Mouse (Mus musculus): ENCODE measurements around the gene Krtap24-1.

The Krtap24-1 gene

DNA sequence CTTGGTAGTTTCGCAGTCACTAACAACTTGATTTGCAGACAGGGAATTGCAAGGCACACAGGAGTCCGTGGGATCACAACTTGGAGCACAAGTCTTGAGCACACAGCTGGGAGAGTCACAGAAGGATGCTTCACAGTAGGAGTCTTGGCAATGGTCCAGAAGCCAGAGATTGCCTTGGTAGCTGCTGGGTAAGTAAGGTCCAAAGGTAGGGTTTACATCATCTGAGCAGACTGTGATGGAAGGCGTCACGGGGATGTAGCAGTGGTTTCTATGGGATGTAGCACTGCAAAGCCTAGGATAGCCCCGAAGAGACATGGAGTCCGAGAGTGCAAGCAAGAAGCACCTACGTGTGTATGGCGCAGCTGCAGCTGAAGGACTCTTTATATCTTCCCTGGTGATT is at the start of gene Krtap24-1:
Gene Krtap24-1, minus strand, starts transcription at position 358 of the 400 bp plus-strand sequence.
- in situ Hi-C loops (cut with MboI) = no loop called here

DNA sequence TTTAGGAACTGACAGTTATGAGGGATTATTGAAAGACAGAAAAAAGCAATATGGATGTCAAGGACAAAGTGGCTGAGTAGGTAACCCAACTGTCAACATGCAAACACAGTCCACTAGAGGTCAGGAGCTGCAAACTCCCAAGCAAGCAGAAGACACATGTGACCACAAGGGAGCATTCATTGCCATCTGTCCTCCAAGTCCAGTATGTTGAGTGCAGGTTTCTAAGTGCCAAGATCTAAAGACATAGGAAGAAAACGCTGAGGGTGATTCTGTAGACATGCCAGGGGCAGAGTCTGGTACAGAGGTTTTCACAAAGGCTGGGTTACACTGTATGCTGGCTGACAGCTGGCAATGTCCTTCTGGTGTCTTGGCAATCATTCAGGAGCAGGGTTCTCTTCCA is 45.3 kb upstream of the Krtap24-1 start:
- in situ Hi-C loops (cut with MboI) = no loop called here

GRCm38 (mm10) chr16:88651952-88652351 is 39.9 kb upstream of the Krtap24-1 start:
- in situ Hi-C loops (cut with MboI) = no loop called here

DNA sequence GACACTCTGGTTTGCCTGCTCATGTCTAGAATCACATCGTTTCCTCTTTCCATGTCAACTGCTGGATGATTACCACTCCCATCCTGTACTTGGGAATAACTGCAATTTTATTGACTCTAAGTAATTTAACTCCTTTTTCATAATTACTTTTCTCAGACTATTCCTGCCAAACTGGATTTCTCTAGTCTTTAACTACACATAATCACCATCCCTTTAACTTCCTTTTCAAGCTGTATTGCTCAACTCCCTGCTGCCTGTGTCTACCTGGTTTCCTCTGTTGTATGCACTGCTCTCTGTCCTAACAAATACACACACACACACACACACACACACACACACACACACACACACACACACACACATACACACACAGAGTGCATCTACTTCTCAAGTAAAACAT is 39.0 kb upstream of the Krtap24-1 start:
- in situ Hi-C loops (cut with MboI) = no loop called here

- in situ Hi-C loops (cut with MboI) = no loop called here
Observed at GRCm38 (mm10) chr16:88647358-88647846, 35.3 kb upstream of the Krtap24-1 start, which contains the start of gene Krtap26-1. Krtap26-1 (minus strand) TSS chr16:88647796.

- in situ Hi-C loops (cut with MboI) = no loop called here
Observed at GRCm38 (mm10) chr16:88646366-88647111, 34.5 kb upstream of the Krtap24-1 start.

- in situ Hi-C loops (cut with MboI) = no loop called here
Observed at GRCm38 (mm10) chr16:88640053-88640452, 28.0 kb upstream of the Krtap24-1 start.

DNA sequence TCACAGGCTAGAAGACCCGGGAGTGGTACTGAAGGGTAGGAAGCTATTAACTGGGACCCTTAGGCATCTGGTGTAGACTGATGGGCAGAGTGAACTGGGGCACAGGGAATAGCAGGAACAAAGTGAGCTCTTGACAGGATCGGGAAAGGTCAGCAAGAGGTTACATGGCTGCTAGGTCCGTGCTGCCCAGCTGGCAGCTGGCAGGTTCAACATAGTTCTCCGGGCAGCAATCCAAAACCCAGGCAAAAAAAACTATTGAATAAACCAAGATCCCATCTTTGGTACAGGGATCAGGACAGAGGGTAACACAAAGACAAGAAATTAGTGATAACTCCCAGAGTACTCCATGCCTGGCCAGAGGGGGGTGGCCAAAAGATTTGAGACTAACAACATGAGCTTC is 23.1 kb upstream of the Krtap24-1 start:
- in situ Hi-C loops (cut with MboI) = no loop called here

GRCm38 (mm10) chr16:88631474-88631873 is 19.4 kb upstream of the Krtap24-1 start:
- in situ Hi-C loops (cut with MboI) = no loop called here

DNA sequence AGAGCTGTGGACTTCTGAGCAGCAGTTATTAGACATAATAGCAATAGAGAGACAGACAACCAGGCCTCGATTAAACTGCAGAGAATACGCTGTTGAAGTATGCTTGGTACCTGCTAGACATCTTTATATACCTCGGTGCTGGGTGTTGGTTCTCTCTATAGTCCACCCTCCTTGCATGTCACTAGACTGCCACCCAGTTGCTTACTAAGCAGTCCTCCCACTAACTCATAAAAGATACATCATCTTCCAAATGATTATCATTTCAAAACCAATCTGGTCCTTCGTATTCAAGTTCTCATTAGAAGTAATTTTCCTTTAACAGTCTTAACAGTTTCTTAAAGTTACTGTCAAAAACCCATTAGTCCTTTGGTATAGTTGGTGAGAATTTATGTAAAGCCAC is 15.5 kb upstream of the Krtap24-1 start, which contains the start of gene 2310079G19Rik:
Gene 2310079G19Rik, minus strand, starts transcription at position 101 of the 400 bp plus-strand sequence.
- in situ Hi-C loops (cut with MboI) = no loop called here

DNA sequence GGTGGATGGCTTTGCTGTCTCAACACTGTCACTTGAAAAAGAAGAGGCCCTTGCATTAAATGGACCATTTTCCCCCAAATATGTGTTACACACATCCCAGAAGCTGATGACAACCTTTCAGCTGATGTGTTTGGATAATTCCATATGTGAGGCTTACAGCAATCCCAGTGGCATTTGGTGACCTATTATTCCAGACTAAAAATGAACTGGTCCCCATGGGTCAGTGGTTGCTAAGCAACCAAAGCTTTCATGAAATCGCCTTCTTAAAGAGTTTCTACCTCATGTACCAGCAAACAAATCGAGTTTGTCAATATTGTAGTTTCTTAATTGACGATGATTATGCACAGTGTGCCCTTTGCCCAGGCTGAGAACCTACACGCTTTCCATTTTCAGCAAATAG is 633 bp upstream of the Krtap24-1 start:
- in situ Hi-C loops (cut with MboI) = no loop called here

- in situ Hi-C loops (cut with MboI) = no loop called here
Observed at GRCm38 (mm10) chr16:88604570-88604969, 7.5 kb downstream of the Krtap24-1 start.

DNA sequence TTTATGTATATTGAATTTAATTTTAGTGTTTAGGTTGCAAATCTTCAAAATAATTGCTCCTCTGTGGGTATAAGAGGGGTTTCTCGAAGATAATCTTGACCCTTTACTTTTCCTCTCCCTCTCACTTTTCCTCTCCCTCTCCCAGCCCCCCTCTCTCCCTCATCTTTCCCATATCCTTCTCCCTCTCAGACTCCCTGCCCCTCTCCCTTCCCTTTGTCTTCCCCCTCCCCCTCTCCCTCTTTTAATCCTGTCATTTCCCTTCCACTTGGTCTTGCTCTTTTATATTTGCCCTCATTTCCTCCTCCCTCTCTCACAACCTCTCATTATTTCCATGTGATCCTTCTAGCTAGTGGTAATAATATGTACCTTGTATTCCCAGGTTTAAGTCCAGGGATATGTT is 9.6 kb downstream of the Krtap24-1 start:
- in situ Hi-C loops (cut with MboI) = no loop called here

DNA sequence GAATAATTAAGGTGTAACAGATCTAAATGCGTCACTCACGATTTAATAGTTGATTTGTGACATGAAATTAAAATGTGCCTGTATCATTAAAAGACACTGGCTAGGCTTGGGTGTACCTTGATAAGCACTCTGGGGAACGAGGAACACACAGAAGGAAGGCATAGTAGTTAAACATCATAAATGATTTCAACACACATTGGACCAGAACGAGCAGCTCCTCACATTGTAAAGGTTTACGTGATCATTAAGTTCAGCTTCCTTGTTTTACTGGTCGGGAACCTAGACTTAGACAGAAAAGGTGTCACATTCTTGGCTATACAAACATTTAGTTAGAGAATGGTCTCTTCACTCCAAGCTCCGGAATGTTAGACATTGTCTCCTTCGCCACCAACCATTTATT is 11.8 kb downstream of the Krtap24-1 start:
- in situ Hi-C loops (cut with MboI) = no loop called here

GRCm38 (mm10) chr16:88599504-88600237 is 12.4 kb downstream of the Krtap24-1 start:
- in situ Hi-C loops (cut with MboI) = no loop called here

DNA sequence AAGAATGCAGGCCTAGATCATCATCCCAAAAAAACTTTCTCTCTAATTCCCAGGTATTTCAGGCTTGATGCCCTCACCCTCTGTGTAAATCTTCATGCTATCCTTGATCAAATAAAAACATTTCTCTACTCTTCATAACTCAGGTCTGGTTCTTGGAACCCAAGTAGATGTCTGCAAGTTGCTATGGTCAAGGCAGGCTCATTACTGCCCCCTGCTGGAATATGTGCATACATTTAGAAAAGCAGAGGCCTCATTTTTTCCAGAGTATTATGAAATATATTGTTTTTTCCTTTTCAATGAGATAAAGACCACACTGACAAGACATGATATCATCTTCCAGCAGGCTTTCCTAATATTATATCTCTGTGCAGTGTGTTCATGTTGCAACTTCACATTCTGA is 19.3 kb downstream of the Krtap24-1 start:
- in situ Hi-C loops (cut with MboI) = no loop called here

- in situ Hi-C loops (cut with MboI) = no loop called here
Observed at GRCm38 (mm10) chr16:88583338-88583737, 28.7 kb downstream of the Krtap24-1 start.

DNA sequence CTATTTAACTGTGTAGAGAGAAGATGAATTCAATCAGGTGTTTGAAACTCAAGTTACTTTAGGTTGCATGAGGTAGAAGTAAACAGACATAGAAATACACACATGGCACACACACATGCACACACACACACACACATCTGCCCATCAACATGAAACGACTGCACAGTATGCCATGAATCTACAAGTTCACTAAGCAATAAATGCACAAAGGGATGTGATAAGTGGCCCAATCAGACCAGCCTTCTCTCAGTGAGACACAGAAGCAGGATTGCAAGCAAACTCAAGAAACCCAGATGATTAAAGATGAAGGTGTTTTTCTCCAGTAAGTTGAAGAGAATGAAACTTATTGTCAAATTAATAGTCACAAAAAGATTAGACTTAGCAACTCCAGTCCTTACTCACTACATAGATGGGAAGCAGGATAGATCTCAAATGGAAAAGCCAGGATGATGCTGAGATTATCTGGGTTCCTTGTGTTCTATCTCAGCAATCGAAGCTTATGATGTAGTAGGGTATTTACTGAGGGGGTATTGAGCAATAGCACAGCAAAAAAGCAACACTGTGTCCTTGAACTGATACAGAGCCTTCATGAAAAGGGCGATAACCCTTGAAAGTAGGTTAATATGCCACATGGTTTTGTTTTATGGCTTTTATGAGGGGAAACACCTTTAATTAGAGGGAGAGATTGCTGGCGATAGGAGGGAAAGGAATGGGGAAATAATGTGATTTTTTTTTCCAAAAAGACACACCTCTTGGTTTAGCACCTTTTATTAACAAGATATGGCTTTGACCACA is 36.0 kb downstream of the Krtap24-1 start:
- in situ Hi-C loops (cut with MboI) = no loop called here

GRCm38 (mm10) chr16:88572904-88573404 is 39.1 kb downstream of the Krtap24-1 start:
- in situ Hi-C loops (cut with MboI) = no loop called here

GRCm38 (mm10) chr16:88570136-88570535 is 41.9 kb downstream of the Krtap24-1 start:
- in situ Hi-C loops (cut with MboI) = no loop called here

DNA sequence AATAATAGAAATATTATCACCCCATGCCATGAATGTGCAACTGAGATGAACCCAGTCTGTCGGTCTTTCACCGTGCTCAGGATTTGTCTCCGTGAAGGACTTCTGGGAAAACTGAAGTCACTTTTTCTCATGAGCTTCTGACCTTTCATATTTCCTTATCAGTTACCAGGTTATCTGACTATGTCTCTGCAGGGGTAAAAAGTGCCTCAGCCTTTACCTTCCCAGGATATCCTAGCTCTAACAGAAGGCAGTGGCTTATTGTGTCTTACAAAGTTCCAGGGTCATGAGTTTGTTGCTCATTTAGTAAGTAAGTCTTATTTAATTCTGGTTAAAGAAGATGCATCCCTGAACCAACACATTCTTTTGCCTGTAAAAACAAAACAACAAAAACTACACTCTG is 42.3 kb downstream of the Krtap24-1 start:
- in situ Hi-C loops (cut with MboI) = no loop called here

DNA sequence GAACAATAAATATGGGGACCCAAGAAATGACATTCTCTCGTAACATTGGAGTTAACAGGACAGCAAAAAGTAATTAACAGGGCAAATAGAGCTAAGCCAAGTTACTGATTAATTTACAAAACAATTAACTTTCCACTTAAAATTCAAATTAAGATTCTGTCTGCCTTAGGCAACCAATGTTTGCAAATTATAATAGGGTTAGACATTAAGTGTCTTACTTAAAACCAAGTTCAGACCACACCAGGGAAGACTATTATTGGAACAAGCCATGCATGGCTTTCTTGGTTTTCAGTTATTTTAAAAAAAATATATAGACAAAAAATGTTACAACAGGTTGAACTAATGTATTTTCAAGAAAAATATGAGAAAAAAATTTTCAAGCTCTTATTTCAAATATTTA is 43.0 kb downstream of the Krtap24-1 start:
- in situ Hi-C loops (cut with MboI) = no loop called here
